Mouse (Mus musculus) MEL (cell line): ENCODE results near the gene Wdr72. TPM values are rescaled to one million over a fixed set of nuclear protein-coding genes. Genes with fewer than 3 reads are reported as not detected.
A peak's percentile ranks its signal among the peaks of the same experiment; 100 is the strongest.

ENCODE experiments used
- DNase-seq: peaks from one replicate; pipeline ENCODE4 v3.0.0; 2011; ENCODE audit warnings: low read depth, low spot score
- H3K27ac ChIP-seq: 2 replicates; pipeline ENCODE4 v1.5.1; 2012; ENCODE audit warnings: low read depth, mild to moderate bottlenecking, control low read depth, low read length, moderate library complexity; ENCODE audit not compliant: control insufficient read depth
- H3K27me3 ChIP-seq, 2 experiments: fragments of 150-350 bp in 1 of 2; sonication (generic) in 1 of 2; 2 replicates each; pipeline ENCODE4 v1.6.1; 2012; ENCODE audit warnings: low read length in 2 of 2, mild to moderate bottlenecking in 2 of 2, improper control_type of control experiment in 1 of 2, moderate library complexity in 1 of 2; ENCODE audit not compliant: insufficient read depth in 2 of 2, control insufficient read depth in 1 of 2
- H3K36me3 ChIP-seq, 2 experiments: 2 replicates each; pipeline ENCODE4 v1.6.1; 2012 to 2014; ENCODE audit warnings: low read length in 2 of 2, improper control_type of control experiment in 1 of 2, inconsistent platforms in 1 of 2, mild to moderate bottlenecking in 1 of 2; ENCODE audit not compliant: insufficient read depth in 2 of 2, control insufficient read depth in 1 of 2
- H3K4me1 ChIP-seq, 2 experiments: fragments of 150-350 bp in 1 of 2; sonication (generic) in 1 of 2; 2 replicates each; pipeline ENCODE4 v1.6.1; 2012; ENCODE audit warnings: low read length in 2 of 2, improper control_type of control experiment in 1 of 2, mild to moderate bottlenecking in 1 of 2; ENCODE audit not compliant: insufficient read depth in 2 of 2, control insufficient read depth in 1 of 2
- H3K4me3 ChIP-seq, 2 experiments: fragments of 150-350 bp in 1 of 2; sonication (generic) in 1 of 2; 2 replicates each; pipeline ENCODE4 v1.5.1; 2012; ENCODE audit warnings: low read depth in 2 of 2, low read length in 2 of 2, mild to moderate bottlenecking in 2 of 2, moderate library complexity in 2 of 2, control low read depth in 1 of 2, improper control_type of control experiment in 1 of 2; ENCODE audit not compliant: control insufficient read depth in 1 of 2, insufficient read depth in 1 of 2
- H3K79me2 ChIP-seq: 2 replicates; pipeline ENCODE4 v1.6.1; 2012; ENCODE audit warnings: mild to moderate bottlenecking, low read length, moderate library complexity; ENCODE audit not compliant: control insufficient read depth, poor library complexity, insufficient read depth
- H3K9ac ChIP-seq: 2 replicates; pipeline ENCODE4 v1.6.1; 2012; ENCODE audit warnings: low read depth, mild to moderate bottlenecking, control low read depth, low read length, moderate library complexity; ENCODE audit not compliant: control insufficient read depth, poor library complexity, severe bottlenecking
- H3K9me3 ChIP-seq: fragments of 150-350 bp; sonication (generic); replicated peaks from 2 replicates; pipeline ENCODE4 v1.6.1; 2012; ENCODE audit warnings: mild to moderate bottlenecking, low read length, improper control_type of control experiment, moderate library complexity; ENCODE audit not compliant: insufficient read depth
- CTCF ChIP-seq, 3 experiments: IDR thresholded peaks in 2 of 3; conservative IDR thresholded peaks in 1 of 3; 2 replicates each; pipeline ENCODE4 v1.5.1; 2011 to 2012; ENCODE audit warnings: low read length in 3 of 3, low read depth in 2 of 3, mild to moderate bottlenecking in 2 of 3, improper control_type of control experiment in 1 of 3, inconsistent platforms in 1 of 3, mixed read lengths in 1 of 3, moderate library complexity in 1 of 3; ENCODE audit not compliant: control insufficient read depth in 1 of 3, insufficient read depth in 1 of 3, poor library complexity in 1 of 3, severe bottlenecking in 1 of 3
- E2F4 ChIP-seq: IDR thresholded peaks from 2 replicates; pipeline ENCODE4 v1.6.1; 2011; ENCODE audit warnings: low read depth, low read length, improper control_type of control experiment, borderline replicate concordance
- ELF1 ChIP-seq: IDR thresholded peaks from 2 replicates; pipeline ENCODE4 v1.6.1; 2014; ENCODE audit warnings: low read depth, mild to moderate bottlenecking, inconsistent platforms, low read length, improper control_type of control experiment, moderate library complexity
- EP300 ChIP-seq, 2 experiments: IDR thresholded peaks; 2 replicates each; pipeline ENCODE4 v1.6.1; 2011; ENCODE audit warnings: improper control_type of control experiment in 2 of 2, low read length in 2 of 2, low read depth in 1 of 2, mild to moderate bottlenecking in 1 of 2
- KAT2A ChIP-seq: conservative IDR thresholded peaks from 2 replicates; pipeline ENCODE4 v1.6.1; 2012; ENCODE audit warnings: low read depth, low read length, improper control_type of control experiment, inconsistent platforms
- MAFK ChIP-seq: IDR thresholded peaks from 2 replicates; pipeline ENCODE4 v1.6.1; 2011; ENCODE audit warnings: low read depth, mild to moderate bottlenecking, low read length, improper control_type of control experiment, borderline replicate concordance
- MYC ChIP-seq: IDR thresholded peaks from 2 replicates; pipeline ENCODE4 v1.6.1; 2011; ENCODE audit warnings: low read depth, mild to moderate bottlenecking, low read length, improper control_type of control experiment, moderate library complexity
- NELFE ChIP-seq: IDR thresholded peaks from 2 replicates; pipeline ENCODE4 v1.6.1; 2011; ENCODE audit warnings: low read depth, low read length, improper control_type of control experiment
- RAD21 ChIP-seq: IDR thresholded peaks from 2 replicates; pipeline ENCODE4 v1.6.1; 2011; ENCODE audit warnings: mild to moderate bottlenecking, low read depth, low read length, improper control_type of control experiment
- SIN3A ChIP-seq: IDR thresholded peaks from 2 replicates; pipeline ENCODE4 v1.6.1; 2012; ENCODE audit warnings: low read length, improper control_type of control experiment, inconsistent platforms
- SMC3 ChIP-seq: IDR thresholded peaks from 2 replicates; pipeline ENCODE4 v1.6.1; 2011; ENCODE audit warnings: low read depth, low read length, improper control_type of control experiment
- TAL1 ChIP-seq: IDR thresholded peaks from 2 replicates; pipeline ENCODE4 v1.6.1; 2012; ENCODE audit warnings: mild to moderate bottlenecking, inconsistent platforms, low read length, moderate library complexity, mixed read lengths
- TBP ChIP-seq: IDR thresholded peaks from 2 replicates; pipeline ENCODE4 v1.8.0; 2011; ENCODE audit warnings: low read depth, low read length, improper control_type of control experiment
- TCF12 ChIP-seq: IDR thresholded peaks from 2 replicates; pipeline ENCODE4 v1.6.1; 2014; ENCODE audit warnings: low read depth, mild to moderate bottlenecking, inconsistent platforms, low read length, improper control_type of control experiment, moderate library complexity
- UBTF ChIP-seq: IDR thresholded peaks from 2 replicates; pipeline ENCODE4 v1.6.1; 2012; ENCODE audit warnings: low read depth, mild to moderate bottlenecking, inconsistent platforms, low read length, improper control_type of control experiment, moderate library complexity, borderline replicate concordance; ENCODE audit not compliant: insufficient read depth
- USF1 ChIP-seq: IDR thresholded peaks from 2 replicates; pipeline ENCODE4 v1.6.1; 2014; ENCODE audit warnings: low read depth, mild to moderate bottlenecking, inconsistent platforms, low read length, improper control_type of control experiment, moderate library complexity
- ZC3H11A ChIP-seq: IDR thresholded peaks from 2 replicates; pipeline ENCODE4 v1.6.1; 2012; ENCODE audit warnings: low read depth, mild to moderate bottlenecking, inconsistent platforms, low read length, improper control_type of control experiment
- polyA plus RNA-seq, 2 experiments: library from polyadenylated mRNA; stranded (reverse) in 1 of 2; unstranded in 1 of 2; fragments of >175 nt in 1 of 2; fragments of >200 nt in 1 of 2; gene quantifications; 2 replicates each; pipeline versions ENCODE4 v1.2.1 to v1.2.4; 2012; ENCODE audit warnings: low replicate concordance in 2 of 2, low read depth in 1 of 2; ENCODE audit not compliant: insufficient read length in 2 of 2, insufficient read depth in 1 of 2, missing spikeins in 1 of 2
- total RNA-seq: library from RNA; depleted of rRNA; stranded (reverse); fragments of 300-350 nt; gene quantifications from 2 replicates; pipeline ENCODE4 v1.2.3, GENCODE M21; 2012

The Wdr72 gene
- total and polyA plus RNA-seq, 3 experiments: not detected

DNA sequence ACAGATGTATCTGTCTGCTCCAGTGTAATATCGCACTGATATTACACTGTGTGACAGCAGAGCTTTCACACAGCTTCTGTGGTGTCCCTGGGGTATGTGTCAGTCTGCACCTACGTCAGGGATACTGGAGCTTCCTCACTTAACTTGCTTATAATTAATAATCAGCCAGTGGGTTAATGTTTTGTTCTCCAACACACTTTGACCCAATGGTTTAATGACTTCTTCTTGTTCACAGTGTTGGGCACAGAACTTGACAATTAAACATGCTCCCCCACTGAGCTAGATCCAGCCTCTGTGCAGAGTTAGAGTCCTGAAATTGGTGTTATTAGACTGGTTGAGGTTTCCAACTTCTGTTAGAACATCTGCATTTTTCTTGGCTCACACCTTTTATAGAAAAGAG, 34.2 kb upstream of the Wdr72 start:
- Histone ChIP-seq H3K27me3 (no peaks in the 10 kb centered on the region), H3K4me1 (no peaks in the 10 kb centered on the region), H3K9me3 (no peaks in the 10 kb centered on the region), H3K4me3 (no peak overlapping the region), H3K9ac (no peak overlapping the region), H3K36me3 (no peaks in the 10 kb centered on the region), H3K27ac (no peak overlapping the region), H3K79me2 (no peaks in the 10 kb centered on the region)
- TF ChIP-seq TCF12: no peak
- TF ChIP-seq KAT2A: no peak
- no peak for TF ChIP-seq TAL1
- DNase-seq: no peak

DNA sequence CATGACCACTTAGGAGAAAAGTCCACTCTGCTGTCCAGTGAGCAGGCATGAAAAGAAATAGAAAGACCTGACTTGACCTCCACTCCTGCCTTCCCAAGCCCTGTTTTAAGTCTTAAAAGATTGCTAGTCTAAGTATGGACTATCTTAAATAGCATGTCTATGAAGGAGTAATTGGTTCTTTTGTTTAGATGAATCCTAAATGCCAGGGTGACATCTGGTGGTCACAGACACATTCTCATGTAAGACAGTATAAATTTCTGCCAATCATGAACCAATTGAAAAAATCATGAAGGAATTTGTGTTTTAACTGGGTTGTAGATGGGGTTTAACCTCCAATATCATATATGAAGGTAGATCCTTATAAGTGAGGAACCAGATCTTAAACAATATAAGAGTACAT, 31.7 kb upstream of the Wdr72 start:
- no peaks in the 10 kb centered on the region for H3K4me1 ChIP-seq
- no peaks in the 10 kb centered on the region for H3K27me3 ChIP-seq
- no peak overlapping the region for H3K27ac ChIP-seq
- TF ChIP-seq RAD21 (peak; percentile 14), SMC3 (0 out of 2 replicates have a peak, but pooled peaks have one; percentile 22), NELFE (no peak), CTCF (IDR thresholded peaks at IDR 0.05 in 2 of 3, conservative IDR thresholded peaks at IDR 0.05 in 1 of 3; ENCODE audit: control insufficient read depth in 1 of 3, insufficient read depth in 1 of 3, low read depth in 2 of 3, low read length in 3 of 3, poor library complexity in 1 of 3, severe bottlenecking in 1 of 3) (peak in 1 of 3 experiments; percentile 20; a peak in 2 of 6 replicates), MYC (no peak), USF1 (no peak)
- no peaks in the 10 kb centered on the region for H3K79me2 ChIP-seq
- H3K9me3 ChIP-seq: no peaks in the 10 kb centered on the region
- no peak overlapping the region for H3K4me3 ChIP-seq
- H3K36me3 ChIP-seq: no peaks in the 10 kb centered on the region
- H3K9ac ChIP-seq: no peak overlapping the region
- DNase-seq: peak; percentile 7

DNA sequence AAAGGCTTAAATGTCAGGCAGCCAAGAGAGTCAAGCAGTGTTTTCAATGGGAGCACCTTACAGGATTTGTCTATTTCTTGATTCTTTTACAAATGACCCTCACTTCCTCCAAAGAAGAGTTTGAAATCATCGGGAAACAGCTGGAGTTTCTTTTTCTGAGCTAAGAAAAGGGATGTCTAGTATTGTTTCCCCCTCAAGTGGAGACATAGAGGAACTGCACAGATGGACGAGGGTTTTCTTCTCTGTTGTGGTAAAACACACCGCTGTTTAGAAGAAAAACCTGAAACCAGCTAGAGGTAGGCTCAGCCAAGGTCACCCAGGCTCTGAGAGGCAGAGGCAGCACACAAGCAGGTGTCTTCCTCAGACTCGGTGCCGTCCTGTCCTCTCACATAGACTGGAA, 29.9 kb upstream of the Wdr72 start:
- no peak overlapping the region for H3K4me3 ChIP-seq
- peak; percentile 2 for DNase-seq

More for the DNA sequence above, 29.9 kb upstream of the Wdr72 start:
- Histone ChIP-seq H3K27ac (no peak overlapping the region), H3K79me2 (no peaks in the 10 kb centered on the region), H3K9me3 (no peaks in the 10 kb centered on the region), H3K27me3 (no peaks in the 10 kb centered on the region), H3K4me1 (no peaks in the 10 kb centered on the region), H3K36me3 (no peaks in the 10 kb centered on the region), H3K9ac (no peak overlapping the region)
- TF ChIP-seq UBTF: no peak
- TF ChIP-seq TBP: no peak
- no peak for TF ChIP-seq ZC3H11A
- TF ChIP-seq KAT2A: no peak
- TF ChIP-seq E2F4: no peak
- TF ChIP-seq EP300 (IDR thresholded peaks at IDR 0.05; ENCODE audit: low read depth in 1 of 2, low read length in 2 of 2): no peak
- no peak for TF ChIP-seq SIN3A
- TF ChIP-seq RAD21: peak; percentile 14
- TF ChIP-seq ELF1: no peak
- TF ChIP-seq CTCF (IDR thresholded peaks at IDR 0.05 in 2 of 3, conservative IDR thresholded peaks at IDR 0.05 in 1 of 3; ENCODE audit: control insufficient read depth in 1 of 3, insufficient read depth in 1 of 3, low read depth in 2 of 3, low read length in 3 of 3, poor library complexity in 1 of 3, severe bottlenecking in 1 of 3): peak in 1 of 3 experiments; percentile 24; a peak in 1 of 6 replicates
- TF ChIP-seq USF1: no peak
- no peak for TF ChIP-seq MAFK
